Comparison of ENCODE assay signal across 10 mouse cellular contexts in genomic region chr14:27096133-27096532, GRCm38 (mm10). TPM values are rescaled to one million over a fixed set of nuclear protein-coding genes. Genes with fewer than 3 reads are reported as not detected.
DNase-seq lines count a peak whose midpoint lies in the region; ATAC-seq and TF ChIP-seq lines count a peak whose summit lies in the region.
"Had no signal": no experiment of that assay in that cellular context is flagged by ENCODE, and none has a peak within 500 bp of the region (broad histone marks: within the 10 kb centered on the region; RNA-seq: fewer than 3 reads in every experiment).

No protein-coding gene starts in this region.

- no peak for DNase-seq in lung, postnatal 0 days (ENCODE audit: low spot score)
- no peak for DNase-seq in lung, postnatal 25 days (ENCODE audit: low spot score)
- peak; percentile 58 for DNase-seq in CD4-positive, CD25-positive, alpha-beta regulatory T cell, adult 2 months (ENCODE audit: low read depth, low spot score)
- DNase-seq in ES-CJ7 (ENCODE audit: low read depth, low spot score): peak; percentile 59
- no peak for DNase-seq in layer of hippocampus, postnatal 36 days
- DNase-seq: liver, embryonic 13.5 days had no signal

- no peak overlapping the region for H3K4me3 ChIP-seq in lung, postnatal 0 days (ENCODE audit: low read depth, low read length)
- H3K4me3 ChIP-seq: heart, embryonic 15.5 days; liver, embryonic 13.5 days had no signal

- no peaks in the 10 kb centered on the region for H3K4me1 ChIP-seq in lung, postnatal 0 days (ENCODE audit: insufficient read depth, low read depth, low read length)
- H3K4me1 ChIP-seq: heart, embryonic 15.5 days; liver, embryonic 13.5 days had no signal

- WGBS in lung, postnatal 0 days: 70% methylated on average over 9 of the region's 9 CpGs

- no peak for TF ChIP-seq EP300 in lung, postnatal 0 days (IDR thresholded peaks at IDR 0.05)

- no peaks in the 10 kb centered on the region for H3K9me3 ChIP-seq in lung, postnatal 0 days (ENCODE audit: low read length)
- H3K9me3 ChIP-seq: heart, embryonic 15.5 days; liver, embryonic 13.5 days had no signal

- ATAC-seq in lung, postnatal 0 days: peak; percentile 23; the same call in 1 of the 2 replicates
- ATAC-seq in inflammation-experienced regulatory T-cells, adult 6 months: peak; percentile 80
- ATAC-seq in cerebellum, adult (ENCODE audit: insufficient number of reproducible peaks, low FRiP score, low TSS enrichment): no peak

- H3K9ac ChIP-seq in lung, postnatal 0 days (replicated peaks; ENCODE audit: low read depth): no peak overlapping the region
- H3K9ac ChIP-seq: heart, embryonic 15.5 days; liver, embryonic 13.5 days had no signal

- H3K36me3 ChIP-seq in lung, postnatal 0 days (ENCODE audit: insufficient read depth, low read length): no peaks in the 10 kb centered on the region
- H3K36me3 ChIP-seq: liver, embryonic 13.5 days had no signal

- no peak overlapping the region for H3K4me2 ChIP-seq in lung, postnatal 0 days (replicated peaks; ENCODE audit: low read depth, low read length)
- H3K4me2 ChIP-seq: heart, embryonic 15.5 days; liver, embryonic 13.5 days had no signal

- H3K27me3 ChIP-seq in lung, postnatal 0 days (replicated peaks; ENCODE audit: insufficient read depth, low read length): no peaks in the 10 kb centered on the region
- H3K27me3 ChIP-seq: heart, embryonic 15.5 days; liver, embryonic 13.5 days had no signal

- no peak overlapping the region for H3K27ac ChIP-seq in lung, postnatal 0 days (ENCODE audit: low read length)
- H3K27ac ChIP-seq: heart, embryonic 15.5 days; liver, embryonic 13.5 days; macrophage had no signal

- TF ChIP-seq CTCF in lung, postnatal 0 days (IDR thresholded peaks at IDR 0.05): no peak

RNA-seq across cellular contexts. Expression of gene Arhgef3, which starts 18.6 kb away (rescaled TPM):
- 37.3 and 44.8 TPM in 2 replicates for polyA plus RNA-seq in lung, postnatal 0 days (2015; fragmentation: Nextera tagmentation; extraction: Ambion mirVana)
- polyA plus RNA-seq in inflammation-experienced regulatory T-cells, adult 6 months (2017; shearing (Covaris generic)): 100 to 1,000 TPM in 2 of 3 experiments, 10 to 100 TPM in 1; 90.3 to 168 (median 160) TPM
- 10 to 100 TPM; 76.8 to 85.8 TPM for total RNA-seq in layer of hippocampus, postnatal 36 days (2021)

RNA-seq across cellular contexts. Expression of gene Il17rd, which starts 57.4 kb away (rescaled TPM):
- 2.1 and 2.2 TPM in 2 replicates for polyA plus RNA-seq in lung, postnatal 0 days (2015; fragmentation: Nextera tagmentation; extraction: Ambion mirVana)
- polyA plus RNA-seq in inflammation-experienced regulatory T-cells, adult 6 months (2017; shearing (Covaris generic)): under 1 TPM; 0.18 to 0.40 (median 0.21) TPM
- 1 to 10 TPM; 3.3 to 3.7 TPM for total RNA-seq in layer of hippocampus, postnatal 36 days (2021)

Comparison
In these comparisons a context has a peak if more than half of its experiments do, and no peak if none do; other contexts are left out.
1. DNase-seq: peak in CD4-positive, CD25-positive, alpha-beta regulatory T cell, adult 2 months (single experiment) and ES-CJ7 (single experiment); none in lung, postnatal 0 days (single experiment), lung, postnatal 25 days (single experiment) and layer of hippocampus, postnatal 36 days (0 of 2).